Mouse (Mus musculus): ENCODE measurements around the gene Cdc123. TPM values are rescaled to one million over a fixed set of nuclear protein-coding genes. Genes with fewer than 3 reads are reported as not detected.

The Cdc123 gene
- polyA plus RNA-seq, 1 experiment from 2014 or later, result 366 TPM

DNA sequence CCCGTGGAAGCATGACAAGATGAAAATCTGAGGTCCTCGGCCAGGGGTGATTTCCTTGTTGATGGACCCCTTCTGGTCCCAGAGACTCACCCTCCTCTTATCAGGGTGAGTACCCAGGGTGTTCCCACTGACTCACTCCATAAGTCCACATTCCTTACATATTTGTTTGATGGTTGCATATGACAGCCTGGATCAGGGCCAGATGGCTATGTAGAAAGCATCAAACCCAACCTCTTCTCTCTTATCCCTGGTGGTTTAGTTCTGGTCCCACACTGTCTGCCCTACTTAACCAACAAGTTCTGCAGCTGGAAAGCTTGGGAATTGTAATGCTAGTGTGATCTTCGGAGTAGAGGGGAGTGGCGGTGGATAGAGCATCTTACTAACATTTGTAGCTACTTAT is 76.0 kb downstream of the Cdc123 start:
- WGBS, result 95% methylated on average over 4 of the region's 4 CpGs
- Histone ChIP-seq H3K36me3 (no peaks in the 10 kb centered on the region), H3K4me1 (replicated peaks) (no peaks in the 10 kb centered on the region), H3K4me3 (replicated peaks) (no peak overlapping the region), H3K9me3 (no peaks in the 10 kb centered on the region), H3K27me3 (no peaks in the 10 kb centered on the region), H3K4me2 (no peak overlapping the region), H3K9ac (replicated peaks) (no peak overlapping the region), H3K27ac (no peak overlapping the region)
- no peak for ATAC-seq (ENCODE audit: insufficient number of reproducible peaks, insufficient read depth, low FRiP score, low TSS enrichment, low read depth)

DNA sequence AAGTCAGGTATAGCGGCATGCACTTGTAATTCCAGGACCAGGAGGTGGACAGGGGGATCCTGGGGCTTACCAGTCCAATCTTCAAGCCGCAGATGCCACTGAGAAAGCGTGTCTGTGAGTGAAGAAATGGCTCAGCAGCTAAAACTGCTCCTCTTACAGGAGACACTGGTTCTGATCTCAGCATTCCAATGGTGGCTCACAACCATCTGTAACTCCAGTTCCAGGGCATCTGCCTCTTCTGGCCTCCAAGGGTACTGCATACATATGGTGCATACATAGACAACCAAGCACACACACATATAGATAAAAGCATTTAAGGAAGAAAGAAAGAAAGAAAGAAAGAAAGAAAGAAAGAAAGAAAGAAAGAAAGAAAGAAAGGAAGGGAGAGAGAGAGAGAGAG is 82.9 kb downstream of the Cdc123 start:
- Histone ChIP-seq H3K4me3 (replicated peaks) (no peak overlapping the region), H3K9me3 (no peaks in the 10 kb centered on the region), H3K36me3 (no peaks in the 10 kb centered on the region), H3K27me3 (no peaks in the 10 kb centered on the region), H3K27ac (no peak overlapping the region), H3K9ac (replicated peaks) (no peak overlapping the region), H3K4me2 (no peak overlapping the region), H3K4me1 (replicated peaks) (no peaks in the 10 kb centered on the region)
- ATAC-seq (ENCODE audit: insufficient number of reproducible peaks, insufficient read depth, low FRiP score, low TSS enrichment, low read depth), result no peak
- WGBS, result 93% methylated on average over 3 of the region's 3 CpGs

DNA sequence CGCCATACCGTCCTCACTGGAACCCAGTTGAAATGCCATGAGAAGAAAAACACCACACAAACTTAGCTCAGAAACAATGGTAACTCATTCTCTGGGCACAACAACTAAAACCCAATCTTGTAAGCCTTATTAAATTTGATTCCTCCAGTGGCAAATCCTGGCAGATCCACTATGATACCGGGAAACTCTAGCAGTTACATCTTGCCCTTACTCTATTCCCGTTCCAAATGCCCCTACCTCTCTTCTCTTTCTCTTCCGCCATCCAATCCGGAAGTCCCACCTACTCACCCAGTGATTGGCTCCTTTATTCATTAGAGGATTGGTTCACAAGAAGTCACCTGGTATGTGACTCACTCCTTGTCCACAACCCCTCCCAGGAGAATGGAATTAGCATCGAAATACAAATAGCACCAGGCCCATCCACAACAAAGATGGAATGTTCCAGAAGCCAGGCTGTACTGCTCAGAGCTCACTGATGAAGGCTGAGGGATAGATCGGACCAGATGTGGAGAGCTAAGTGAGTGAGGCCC is 84.4 kb downstream of the Cdc123 start:
- H3K27ac ChIP-seq, result no peak overlapping the region
- H3K36me3 ChIP-seq, result no peaks in the 10 kb centered on the region
- H3K4me3 ChIP-seq (replicated peaks), result no peak overlapping the region
- no peaks in the 10 kb centered on the region for H3K27me3 ChIP-seq
- 91% methylated on average over 8 of the region's 8 CpGs for WGBS
- no peak overlapping the region for H3K4me2 ChIP-seq
- no peak overlapping the region for H3K9ac ChIP-seq (replicated peaks)
- H3K9me3 ChIP-seq, result no peaks in the 10 kb centered on the region
- no peak for ATAC-seq (ENCODE audit: insufficient number of reproducible peaks, insufficient read depth, low FRiP score, low TSS enrichment, low read depth)
- no peaks in the 10 kb centered on the region for H3K4me1 ChIP-seq (replicated peaks)

DNA sequence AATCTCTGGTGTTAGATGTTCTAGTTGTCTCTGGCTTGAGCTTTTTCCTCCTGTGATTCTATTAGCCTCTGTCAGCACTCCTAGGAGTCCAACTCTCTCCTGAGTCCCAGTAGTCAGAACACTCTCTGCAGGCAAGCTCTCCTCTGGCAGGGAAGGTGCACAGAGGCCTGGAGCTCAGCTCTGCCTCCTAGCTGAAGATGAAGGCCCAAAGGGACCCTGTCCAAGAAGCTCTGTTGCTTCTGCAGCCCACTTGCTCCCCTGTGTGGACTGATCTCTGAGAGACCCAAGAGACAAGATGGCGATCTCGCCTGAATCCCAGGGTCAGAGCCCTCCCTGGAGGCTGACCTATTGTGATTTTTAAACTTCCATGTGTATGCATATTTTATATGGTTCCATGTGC is 86.4 kb downstream of the Cdc123 start:
- Histone ChIP-seq H3K4me3 (replicated peaks) (no peak overlapping the region), H3K9me3 (no peaks in the 10 kb centered on the region), H3K4me1 (replicated peaks) (no peaks in the 10 kb centered on the region), H3K4me2 (no peak overlapping the region), H3K27me3 (no peaks in the 10 kb centered on the region), H3K27ac (no peak overlapping the region), H3K36me3 (no peaks in the 10 kb centered on the region), H3K9ac (replicated peaks) (no peak overlapping the region)
- 76% methylated on average over 2 of the region's 2 CpGs for WGBS
- no peak for ATAC-seq (ENCODE audit: insufficient number of reproducible peaks, insufficient read depth, low FRiP score, low TSS enrichment, low read depth)

DNA sequence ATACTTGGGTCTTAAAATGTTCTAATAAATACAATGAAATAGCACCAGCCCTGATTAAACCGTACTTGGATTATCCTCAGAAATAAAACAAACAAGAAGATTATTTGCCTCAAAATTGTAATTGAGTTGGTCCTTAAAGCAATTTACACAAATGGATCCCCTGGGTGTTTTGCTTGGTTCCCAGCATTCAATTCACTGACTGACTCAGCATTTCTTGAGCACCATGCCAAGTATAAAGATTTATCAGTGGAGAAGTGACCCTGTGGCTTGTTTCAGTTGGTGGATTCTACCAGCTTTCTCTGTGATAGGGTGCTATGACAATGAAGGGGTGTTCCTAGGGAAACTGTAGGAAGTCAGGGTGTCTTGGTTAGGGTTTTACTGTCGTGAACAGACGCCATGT is 94.1 kb downstream of the Cdc123 start:
- no peak for ATAC-seq (ENCODE audit: insufficient number of reproducible peaks, insufficient read depth, low FRiP score, low TSS enrichment, low read depth)
- Histone ChIP-seq H3K4me2 (no peak overlapping the region), H3K36me3 (no peaks in the 10 kb centered on the region), H3K4me1 (replicated peaks) (peaks cover 5% of the 10 kb centered on the region), H3K27me3 (no peaks in the 10 kb centered on the region), H3K9me3 (0 out of 2 replicates have a peak, but pooled peaks cover 3% of the 10 kb centered on the region), H3K27ac (no peak overlapping the region), H3K9ac (replicated peaks) (no peak overlapping the region), H3K4me3 (replicated peaks) (no peak overlapping the region)
- 79% methylated on average over 3 of the region's 3 CpGs for WGBS

DNA sequence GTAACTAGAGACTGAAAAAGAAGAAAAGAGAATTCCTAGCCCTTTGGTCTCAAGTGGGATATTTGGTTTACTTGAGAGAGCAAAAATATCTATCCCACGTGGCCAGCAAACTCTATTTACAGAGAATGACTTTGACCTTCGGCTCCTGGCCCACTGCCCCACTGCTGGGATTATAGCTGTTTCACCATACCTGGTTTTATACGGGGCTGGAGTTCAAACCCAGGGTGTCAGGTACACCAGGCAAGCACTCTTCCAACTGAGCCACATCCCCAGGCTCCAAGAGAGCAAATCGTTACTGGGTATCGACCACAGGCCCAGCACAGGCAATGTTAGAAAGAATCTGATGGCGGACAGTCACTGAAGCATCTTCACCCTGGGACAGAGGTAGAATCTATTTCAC is 95.8 kb downstream of the Cdc123 start:
- H3K4me1 ChIP-seq (replicated peaks), result peaks cover 5% of the 10 kb centered on the region
- 71% methylated on average over 6 of the region's 6 CpGs for WGBS
- no peaks in the 10 kb centered on the region for H3K36me3 ChIP-seq
- no peak overlapping the region for H3K27ac ChIP-seq
- H3K9me3 ChIP-seq, result 0 out of 2 replicates have a peak, but pooled peaks cover 3% of the 10 kb centered on the region
- H3K4me2 ChIP-seq, result no peak overlapping the region
- no peak overlapping the region for H3K9ac ChIP-seq (replicated peaks)
- H3K27me3 ChIP-seq, result no peaks in the 10 kb centered on the region
- no peak for ATAC-seq (ENCODE audit: insufficient number of reproducible peaks, insufficient read depth, low FRiP score, low TSS enrichment, low read depth)
- no peak overlapping the region for H3K4me3 ChIP-seq (replicated peaks)

DNA sequence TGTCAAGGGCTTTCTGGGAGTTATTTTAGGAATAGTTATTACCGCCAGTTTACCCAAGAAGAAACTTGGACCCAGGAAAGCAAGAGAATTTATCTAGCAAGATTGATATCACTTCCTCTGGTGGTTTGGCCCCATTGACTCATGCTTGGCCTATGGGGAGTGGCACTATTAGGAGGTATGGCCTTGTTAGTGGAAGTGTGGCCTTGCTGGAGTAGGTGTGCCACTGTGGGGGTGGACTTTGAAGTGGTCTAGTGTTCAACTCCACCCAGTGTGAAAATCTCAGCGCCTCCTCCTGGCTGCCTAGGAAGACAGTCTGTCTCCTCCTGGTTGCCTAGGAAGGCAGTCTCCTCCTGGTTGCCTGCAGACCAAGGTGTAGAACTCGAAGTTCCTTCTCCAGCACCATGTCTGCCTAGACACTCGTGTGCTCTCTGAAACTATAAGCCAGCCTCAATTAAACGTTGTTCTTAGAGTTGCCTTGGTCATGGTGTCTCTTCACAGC is 97.4 kb downstream of the Cdc123 start:
- H3K9ac ChIP-seq (replicated peaks), result no peak overlapping the region
- no peaks in the 10 kb centered on the region for H3K27me3 ChIP-seq
- peaks cover 5% of the 10 kb centered on the region for H3K4me1 ChIP-seq (replicated peaks)
- H3K36me3 ChIP-seq, result no peaks in the 10 kb centered on the region
- no peak overlapping the region for H3K4me3 ChIP-seq (replicated peaks)
- ATAC-seq (ENCODE audit: insufficient number of reproducible peaks, insufficient read depth, low FRiP score, low TSS enrichment, low read depth), result no peak
- H3K27ac ChIP-seq, result no peak overlapping the region
- 0 out of 2 replicates have a peak, but pooled peaks cover 3% of the 10 kb centered on the region for H3K9me3 ChIP-seq
- 86% methylated on average over 5 of the region's 5 CpGs for WGBS
- H3K4me2 ChIP-seq, result no peak overlapping the region

DNA sequence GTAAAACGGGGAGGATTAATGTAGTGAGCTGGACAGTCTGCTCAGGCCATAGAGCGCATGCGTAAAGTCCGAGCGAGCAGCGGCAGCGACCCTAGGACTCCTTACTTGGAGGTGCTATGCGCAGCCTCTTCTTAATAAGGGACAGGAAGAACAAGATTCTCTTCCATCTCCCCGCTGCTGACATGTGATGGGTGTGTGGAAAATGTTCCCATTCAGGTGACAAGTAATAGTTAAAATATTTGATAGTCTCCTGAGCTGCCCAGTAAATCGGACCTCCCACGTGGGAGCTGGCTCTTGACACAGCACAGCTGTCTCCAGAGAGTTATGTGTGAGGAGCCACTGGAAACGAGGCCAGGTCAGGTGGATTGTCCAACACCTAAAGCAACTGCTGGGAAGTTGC is 98.4 kb downstream of the Cdc123 start:
- Histone ChIP-seq H3K36me3 (no peaks in the 10 kb centered on the region), H3K4me3 (replicated peaks) (no peak overlapping the region), H3K4me1 (replicated peaks) (peaks cover 5% of the 10 kb centered on the region), H3K4me2 (0 out of 2 replicates have a peak overlapping the region, but pooled peaks have one; percentile 10), H3K27ac (no peak overlapping the region), H3K27me3 (no peaks in the 10 kb centered on the region), H3K9me3 (0 out of 2 replicates have a peak, but pooled peaks cover 3% of the 10 kb centered on the region), H3K9ac (replicated peaks) (no peak overlapping the region)
- WGBS, result 52% methylated on average over 12 of the region's 12 CpGs
- no peak for ATAC-seq (ENCODE audit: insufficient number of reproducible peaks, insufficient read depth, low FRiP score, low TSS enrichment, low read depth)

Other genes starting within 250 kb of the Cdc123 start
- gene Camk1d, start 130.6 kb downstream of the Cdc123 start, polyA plus RNA-seq (2016; fragmentation: Nextera tagmentation; extraction: Ambion mirVana), result 1.1 TPM in 2 replicates
- gene Nudt5, start 145 bp downstream of the Cdc123 start, polyA plus RNA-seq (2016; fragmentation: Nextera tagmentation; extraction: Ambion mirVana), result 91.8 and 93.2 TPM in 2 replicates
- gene Gm13199, start 17.8 kb upstream of the Cdc123 start, polyA plus RNA-seq (2016; fragmentation: Nextera tagmentation; extraction: Ambion mirVana), result 1.8 and 3.7 TPM in 2 replicates
- gene Sec61a2, start 50.3 kb upstream of the Cdc123 start, polyA plus RNA-seq (2016; fragmentation: Nextera tagmentation; extraction: Ambion mirVana), result 97.0 and 104 TPM in 2 replicates
- 5.8 and 8.5 TPM in 2 replicates for gene Dhtkd1, start 97.6 kb upstream of the Cdc123 start, polyA plus RNA-seq (2016; fragmentation: Nextera tagmentation; extraction: Ambion mirVana)
- gene Upf2, start 106.3 kb upstream of the Cdc123 start, polyA plus RNA-seq (2016; fragmentation: Nextera tagmentation; extraction: Ambion mirVana), result 14.5 and 15.3 TPM in 2 replicates

Measured in limb, embryonic 12.5 days (tissue).